Comparison of ENCODE assay signal across 24 mouse cellular contexts in the genomic region with DNA sequence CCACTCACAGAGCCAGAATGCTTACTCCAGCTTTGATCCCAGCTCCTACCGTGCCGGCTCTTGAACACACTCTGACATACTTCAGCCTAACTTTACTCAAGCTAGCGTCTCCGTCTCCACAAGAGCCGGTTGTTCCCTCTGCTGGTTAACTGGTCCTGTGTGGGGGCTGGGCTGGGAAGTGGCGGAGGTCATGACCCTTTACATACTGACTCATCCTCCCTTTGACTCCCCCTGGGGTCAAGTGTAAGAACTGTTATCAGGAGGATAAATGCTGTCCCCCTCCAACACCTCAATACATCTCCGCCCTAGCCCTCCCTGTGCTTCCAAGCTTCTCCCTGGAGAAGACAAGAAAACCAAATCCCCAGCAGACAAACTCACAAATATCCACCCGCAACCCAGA. TPM values are rescaled to one million over a fixed set of nuclear protein-coding genes. Genes with fewer than 3 reads are reported as not detected.
DNase-seq lines count a peak whose midpoint lies in the region; ATAC-seq and TF ChIP-seq lines count a peak whose summit lies in the region.
"Had no signal": no experiment of that assay in that cellular context is flagged by ENCODE, and none has a peak within 500 bp of the region (broad histone marks: within the 10 kb centered on the region; RNA-seq: fewer than 3 reads in every experiment).

No protein-coding gene starts in this region.

- 0 out of 2 replicates have a peak, but pooled peaks have one; percentile 40 for ATAC-seq in granulocyte monocyte progenitor cell, adult 5-6 weeks (replicated peaks; ENCODE audit: poor library complexity, severe bottlenecking)
- no peak for ATAC-seq in neural tube, embryonic 15.5 days (ENCODE audit: low FRiP score)
- ATAC-seq: CD4-positive, CD25-positive, alpha-beta regulatory T cell, adult 4 months; forebrain, embryonic 16.5 days; inflammation-experienced regulatory T-cells, adult 6 months had no signal

- no peaks in the 10 kb centered on the region for H3K36me3 ChIP-seq in ES-Bruce4 (ENCODE audit: control insufficient read depth, insufficient read depth, low read length, poor library complexity, severe bottlenecking)
- H3K36me3 ChIP-seq in limb, embryonic 10.5 days = no peaks in the 10 kb centered on the region
- H3K36me3 ChIP-seq in neural tube, embryonic 15.5 days = no peaks in the 10 kb centered on the region
- H3K36me3 ChIP-seq: embryonic facial prominence, embryonic 12.5 days; G1E; heart, embryonic 12.5 days; hindbrain, embryonic 15.5 days had no signal

- H3K9ac ChIP-seq in ES-Bruce4 (ENCODE audit: low read depth, poor library complexity, severe bottlenecking) = no peak overlapping the region
- no peak overlapping the region for H3K9ac ChIP-seq in neural tube, embryonic 15.5 days (replicated peaks)
- H3K9ac ChIP-seq: embryonic facial prominence, embryonic 12.5 days; heart, embryonic 12.5 days; hindbrain, embryonic 15.5 days had no signal

- 44% methylated on average over 8 of the region's 8 CpGs for WGBS in limb, embryonic 10.5 days
- 50% methylated on average over 8 of the region's 8 CpGs for WGBS in neural tube, embryonic 15.5 days

- 0 out of 2 replicates have a peak overlapping the region, but pooled peaks have one; percentile 4 for H3K27ac ChIP-seq in ES-Bruce4 (ENCODE audit: insufficient read depth, low read length)
- H3K27ac ChIP-seq in limb, embryonic 10.5 days = no peak overlapping the region
- H3K27ac ChIP-seq in neural tube, embryonic 15.5 days (replicated peaks) = no peak overlapping the region
- H3K27ac ChIP-seq: embryonic facial prominence, embryonic 12.5 days; hindbrain, embryonic 15.5 days had no signal

- TF ChIP-seq CTCF in ES-Bruce4 (IDR thresholded peaks at IDR 0.05; ENCODE audit: low read depth, low read length) = peak; percentile 31

- no peak for TF ChIP-seq POLR2A in ES-Bruce4 (IDR thresholded peaks at IDR 0.05; ENCODE audit: insufficient read depth, low read length)

- peak; percentile 58; the same call in 1 of the 2 replicates for TF ChIP-seq EP300 in ES-Bruce4 (IDR thresholded peaks at IDR 0.05; ENCODE audit: insufficient read depth, low read depth, low read length)

- H3K9me3 ChIP-seq in ES-Bruce4 (replicated peaks; ENCODE audit: control insufficient read depth, insufficient read depth, low read length, poor library complexity, severe bottlenecking) = no peaks in the 10 kb centered on the region
- no peaks in the 10 kb centered on the region for H3K9me3 ChIP-seq in limb, embryonic 10.5 days (replicated peaks)
- H3K9me3 ChIP-seq in neural tube, embryonic 15.5 days (replicated peaks) = no peaks in the 10 kb centered on the region
- H3K9me3 ChIP-seq: embryonic facial prominence, embryonic 12.5 days; G1E; heart, embryonic 12.5 days; hindbrain, embryonic 15.5 days had no signal

- DNase-seq in R1 (ENCODE audit: low read depth, low spot score) = peak; percentile 95
- DNase-seq in embryo, embryonic 10 days (ENCODE audit: low spot score) = peak; percentile 24
- DNase-seq in Muller cell, postnatal 12 days (ENCODE audit: inconsistent ontology term) = no peak
- no peak for DNase-seq in limb, embryonic 10.5 days (ENCODE audit: low spot score)
- DNase-seq in layer of hippocampus, postnatal 36 days = no peak
- DNase-seq: adrenal gland, adult 8-10 months; adrenal gland, postnatal 36 days; B cell, adult 2 months; cerebellum, adult 2 months; cerebellum, postnatal 14 days; gastrocnemius, postnatal 10 days; kidney, adult 18-20 months had no signal

- peak overlapping the region; percentile 13; the same call in 1 of the 2 replicates for H3K4me3 ChIP-seq in ES-Bruce4 (ENCODE audit: low read depth, low read length)
- H3K4me3 ChIP-seq in limb, embryonic 10.5 days = no peak overlapping the region
- H3K4me3 ChIP-seq in neural tube, embryonic 15.5 days (replicated peaks) = no peak overlapping the region
- H3K4me3 ChIP-seq: embryonic facial prominence, embryonic 12.5 days; heart, embryonic 12.5 days; hindbrain, embryonic 15.5 days had no signal

- H3K27me3 ChIP-seq in ES-Bruce4 (ENCODE audit: control insufficient read depth, insufficient read depth, low read length, poor library complexity, severe bottlenecking) = no peaks in the 10 kb centered on the region
- H3K27me3 ChIP-seq in limb, embryonic 10.5 days (ENCODE audit: low read depth, poor library complexity, severe bottlenecking) = peaks cover 10% of the 10 kb centered on the region
- no peaks in the 10 kb centered on the region for H3K27me3 ChIP-seq in neural tube, embryonic 15.5 days (replicated peaks)
- H3K27me3 ChIP-seq: hindbrain, embryonic 15.5 days had no signal

- no peak overlapping the region for H3K4me2 ChIP-seq in neural tube, embryonic 15.5 days
- H3K4me2 ChIP-seq: embryonic facial prominence, embryonic 12.5 days; heart, embryonic 12.5 days; hindbrain, embryonic 15.5 days had no signal

- peaks cover 6% of the 10 kb centered on the region for H3K4me1 ChIP-seq in ES-Bruce4 (ENCODE audit: control insufficient read depth, insufficient read depth, low read length)
- peaks cover 16% of the 10 kb centered on the region for H3K4me1 ChIP-seq in limb, embryonic 10.5 days
- H3K4me1 ChIP-seq in neural tube, embryonic 15.5 days = peaks cover 7% of the 10 kb centered on the region; the same call in 1 of the 2 replicates
- H3K4me1 ChIP-seq: embryonic facial prominence, embryonic 12.5 days had no signal

RNA-seq across cellular contexts. Expression of a gene that starts 16.7 kb away (rescaled TPM):
- 2.3 TPM in 2 replicates for polyA plus RNA-seq in ES-Bruce4 (2011; ENCODE audit: insufficient read depth, insufficient read length, low read depth, missing spikeins)
- total RNA-seq in granulocyte monocyte progenitor cell, adult 5-6 weeks (2014; fragmentation: Nextera tagmentation) = not detected in 2 replicates
- not detected in 2 replicates for total RNA-seq in granulocyte monocyte progenitor cell, adult 5-6 weeks (2017)
- 0.35 TPM in 1 of 2 replicates, not detected in the other for polyA plus RNA-seq in limb, embryonic 10.5 days (2016; fragmentation: Nextera tagmentation; extraction: Ambion mirVana)
- under 1 TPM; 0.47 to 0.56 TPM for total RNA-seq in layer of hippocampus, postnatal 36 days (2021)
- polyA plus RNA-seq in neural tube, embryonic 15.5 days (2015; fragmentation: Nextera tagmentation; extraction: Ambion mirVana) = 1.7 and 2.2 TPM in 2 replicates
- total RNA-seq: adrenal gland, postnatal 36 days; G1E; heart, adult 8-10 months had no signal
- polyA plus RNA-seq: G1E; hindbrain, embryonic 11.5 days had no signal

RNA-seq across cellular contexts. Expression of a gene that starts 28.2 kb away (rescaled TPM):
- polyA plus RNA-seq in ES-Bruce4 (2011; ENCODE audit: insufficient read depth, insufficient read length, low read depth, missing spikeins) = 410 and 411 TPM in 2 replicates
- 232 and 260 TPM in 2 replicates for total RNA-seq in granulocyte monocyte progenitor cell, adult 5-6 weeks (2014; fragmentation: Nextera tagmentation)
- 84.9 and 94.7 TPM in 2 replicates for total RNA-seq in granulocyte monocyte progenitor cell, adult 5-6 weeks (2017)
- polyA plus RNA-seq in limb, embryonic 10.5 days (2016; fragmentation: Nextera tagmentation; extraction: Ambion mirVana) = 233 TPM in 2 replicates
- total RNA-seq in layer of hippocampus, postnatal 36 days (2021) = 100 to 1,000 TPM; 123 to 143 TPM
- 174 and 181 TPM in 2 replicates for polyA plus RNA-seq in neural tube, embryonic 15.5 days (2015; fragmentation: Nextera tagmentation; extraction: Ambion mirVana)

RNA-seq across cellular contexts. Expression of a gene that starts 52.3 kb away (rescaled TPM):
- polyA plus RNA-seq in ES-Bruce4 (2011; ENCODE audit: insufficient read depth, insufficient read length, low read depth, missing spikeins) = 15.9 and 19.7 TPM in 2 replicates
- 3.0 and 9.3 TPM in 2 replicates for total RNA-seq in granulocyte monocyte progenitor cell, adult 5-6 weeks (2014; fragmentation: Nextera tagmentation)
- 3.6 and 4.9 TPM in 2 replicates for total RNA-seq in granulocyte monocyte progenitor cell, adult 5-6 weeks (2017)
- 6.4 and 6.7 TPM in 2 replicates for polyA plus RNA-seq in limb, embryonic 10.5 days (2016; fragmentation: Nextera tagmentation; extraction: Ambion mirVana)
- 10 to 100 TPM; 26.8 to 27.5 TPM for total RNA-seq in layer of hippocampus, postnatal 36 days (2021)
- polyA plus RNA-seq in neural tube, embryonic 15.5 days (2015; fragmentation: Nextera tagmentation; extraction: Ambion mirVana) = 44.0 and 47.8 TPM in 2 replicates

Comparison
In these comparisons a context has a peak if more than half of its experiments do, and no peak if none do; other contexts are left out.
1. DNase-seq: peak in R1 (single experiment) and embryo, embryonic 10 days (single experiment); none in Muller cell, postnatal 12 days (single experiment), limb, embryonic 10.5 days (single experiment) and layer of hippocampus, postnatal 36 days (0 of 2).